Mouse (Mus musculus) forebrain, embryonic 13.5 days (tissue): ENCODE measurements at regions not wholly inside any gene's neighbourhood (a gene's known extent, or its start where the extent isn't known, plus 50 kb on each side); places are given as distances from the start of the nearest gene placed in this dataset.

Experiments used
- ATAC-seq: fragments of 200-750 bp; cut with Nextera tagmentation; 2 replicates; pipeline ENCODE4 v1.8.0; 2017
- H3K27ac ChIP-seq: fragments of 300-500 bp; sonication (generic); 2 replicates; pipeline ENCODE4 v1.5.1; 2015; ENCODE audit warnings: inconsistent platforms, mild to moderate bottlenecking, moderate library complexity
- H3K27me3 ChIP-seq: fragments of 300-500 bp; sonication (generic); 2 replicates; pipeline ENCODE4 v1.6.1; 2015; ENCODE audit warnings: mild to moderate bottlenecking, inconsistent platforms
- H3K36me3 ChIP-seq: fragments of 300-500 bp; sonication (generic); 2 replicates; pipeline ENCODE4 v1.6.1; 2015; ENCODE audit warnings: mild to moderate bottlenecking, inconsistent platforms; ENCODE audit not compliant: poor library complexity, severe bottlenecking
- H3K4me1 ChIP-seq: fragments of 300-500 bp; sonication (generic); 2 replicates; pipeline ENCODE4 v1.6.1; 2015; ENCODE audit warnings: inconsistent platforms
- H3K4me2 ChIP-seq: fragments of 300-500 bp; sonication (generic); 2 replicates; pipeline ENCODE4 v1.6.1; 2015; ENCODE audit warnings: inconsistent platforms, mild to moderate bottlenecking, moderate library complexity
- H3K4me3 ChIP-seq: fragments of 300-500 bp; sonication (generic); 2 replicates; pipeline ENCODE4 v1.5.1; 2015; ENCODE audit warnings: mild to moderate bottlenecking, inconsistent platforms
- H3K9ac ChIP-seq: fragments of 300-500 bp; sonication (generic); 2 replicates; pipeline ENCODE4 v1.6.1; 2015; ENCODE audit warnings: mild to moderate bottlenecking, inconsistent platforms
- H3K9me3 ChIP-seq: fragments of 300-500 bp; sonication (generic); replicated peaks from 2 replicates; pipeline ENCODE4 v1.6.1; 2016; ENCODE audit warnings: inconsistent platforms
- WGBS: fragments of 180-500 bp; shearing (Covaris S2); methylation state at CpG from one replicate; pipeline ENCODE4 v1.1.7; 2015; 5-methylcytosine and 5-hydroxymethylcytosine counted together

DNA sequence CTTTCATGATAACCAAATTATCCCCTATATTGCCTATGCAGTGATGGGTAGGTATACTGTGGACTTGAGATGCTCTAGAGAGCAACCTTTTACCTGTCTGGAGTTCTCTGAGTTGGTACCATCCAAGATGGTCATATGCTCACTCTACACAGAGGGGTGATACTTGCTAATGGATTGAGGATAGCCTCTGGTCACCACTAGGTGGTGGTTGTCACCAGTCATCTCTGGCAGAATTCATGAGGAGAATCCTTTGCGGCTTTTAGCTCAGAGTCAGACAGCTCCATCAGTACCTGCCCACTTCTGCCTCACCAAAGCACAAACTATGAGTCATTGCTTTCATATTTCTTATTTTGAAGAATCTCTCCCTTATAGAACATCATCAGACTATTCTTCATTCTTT, 500.9 kb upstream of the Impad1 start:
- Histone ChIP-seq H3K27ac (no peak overlapping the region), H3K9ac (no peak overlapping the region), H3K36me3 (no peaks in the 10 kb centered on the region), H3K4me2 (no peak overlapping the region), H3K27me3 (no peaks in the 10 kb centered on the region), H3K4me3 (no peak overlapping the region), H3K4me1 (no peaks in the 10 kb centered on the region), H3K9me3 (0 out of 2 replicates have a peak, but pooled peaks cover 3% of the 10 kb centered on the region)
- WGBS = 96% methylated on average over 1 of the region's 1 CpGs
- no peak for ATAC-seq

DNA sequence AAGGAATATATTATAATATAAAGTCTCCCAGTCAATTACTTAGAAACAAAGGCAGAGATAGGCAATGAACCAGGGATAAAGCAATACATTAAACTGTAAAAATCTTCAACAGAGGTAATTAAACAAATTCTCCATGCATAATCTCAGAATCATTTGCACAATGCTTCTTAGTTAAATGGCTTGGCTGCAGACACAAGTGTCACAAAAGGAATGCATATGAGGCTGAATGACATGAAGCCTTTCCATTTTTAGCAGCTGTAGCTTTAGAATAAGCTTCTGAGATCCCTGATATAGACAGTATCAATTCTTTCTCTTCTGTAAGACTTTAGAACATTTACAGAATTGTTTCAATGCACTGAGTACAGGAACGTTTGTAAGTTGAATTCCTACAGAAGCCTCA, 483.0 kb upstream of the Impad1 start:
- WGBS = 38% methylated on average over 1 of the region's 1 CpGs
- ATAC-seq = peak; percentile 57; the same call in 1 of the 2 replicates

More for the DNA sequence above, 483.0 kb upstream of the Impad1 start:
- Histone ChIP-seq H3K4me3 (no peak overlapping the region), H3K4me2 (no peak overlapping the region), H3K27ac (no peak overlapping the region), H3K9ac (no peak overlapping the region), H3K36me3 (no peaks in the 10 kb centered on the region), H3K27me3 (no peaks in the 10 kb centered on the region), H3K4me1 (no peaks in the 10 kb centered on the region), H3K9me3 (no peaks in the 10 kb centered on the region)
